Mouse (Mus musculus) retina, postnatal 1 day (tissue): Measurements from ENCODE around the gene Dnajb5.
A peak's percentile ranks its signal among the peaks of the same experiment; 100 is the strongest.
"Not testable (repeated sequence)": the region's sequence is repeated elsewhere in the genome, so short reads cannot be mapped to it uniquely, and the experiment has no call there.

ENCODE experiments used
- DNase-seq: peaks from one replicate; pipeline ENCODE4 v3.0.0-alpha.2; 2012

Gene Dnajb5

DNA sequence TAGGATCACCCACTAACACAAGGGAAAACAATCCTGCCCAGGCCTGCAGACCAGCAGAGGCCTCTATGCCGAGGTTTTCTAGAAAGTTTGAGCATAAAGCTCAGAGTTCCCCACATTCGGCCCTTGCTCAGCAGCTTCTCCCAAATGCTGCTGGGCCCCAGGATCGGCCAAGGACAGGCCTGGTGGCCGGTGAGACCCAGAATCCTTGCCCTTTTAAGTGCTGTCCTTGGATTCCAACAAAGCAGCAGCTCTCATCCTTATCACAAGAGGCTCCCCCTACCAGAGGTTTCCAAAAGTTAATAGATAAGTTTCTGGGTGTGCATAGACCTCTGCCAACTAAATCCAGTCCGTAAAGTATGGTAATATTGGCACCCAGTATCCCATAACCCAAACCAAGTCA lies 24.3 kb downstream of the Dnajb5 start:
- DNase-seq, result no peak

DNA sequence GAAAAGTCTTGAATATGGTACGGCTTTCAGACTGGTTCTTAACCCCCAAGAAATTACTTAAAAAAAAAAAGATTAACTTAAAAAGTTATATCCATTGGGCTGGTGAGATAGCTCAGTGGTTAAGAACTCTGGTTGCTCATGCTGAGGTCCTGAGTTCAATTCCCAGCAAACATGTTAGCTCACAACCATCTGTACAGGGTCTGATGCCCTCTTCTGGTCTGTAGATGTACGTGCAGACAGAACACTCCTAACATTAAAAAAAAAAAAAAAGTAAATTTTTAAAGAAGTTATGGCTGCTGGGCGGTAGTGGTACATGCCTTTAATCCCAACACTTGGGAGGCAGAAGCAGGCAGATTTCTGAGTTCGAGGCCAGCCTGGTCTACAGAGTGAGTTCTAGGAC lies 28.4 kb downstream of the Dnajb5 start:
- no peak for DNase-seq

DNA sequence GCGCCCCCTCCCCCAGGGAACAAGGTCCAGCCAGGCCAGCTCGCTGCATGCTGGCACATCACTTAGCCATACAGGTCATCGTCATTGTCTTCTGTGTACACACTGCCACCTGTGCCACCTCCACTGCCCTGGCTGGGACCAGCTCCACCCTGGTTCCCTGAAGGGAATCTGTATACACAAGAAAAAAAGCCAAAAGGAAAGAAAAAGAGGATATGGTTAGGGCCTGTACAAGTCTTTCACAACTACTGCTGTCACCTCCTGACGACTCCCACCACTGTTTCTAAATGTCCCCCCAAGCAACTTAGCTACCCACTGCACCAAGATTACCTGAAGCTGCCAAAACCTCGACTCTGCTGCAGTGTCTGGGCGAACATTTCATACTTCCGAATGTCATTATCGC lies 30.9 kb downstream of the Dnajb5 start:
- DNase-seq, result not testable (repeated sequence)

DNA sequence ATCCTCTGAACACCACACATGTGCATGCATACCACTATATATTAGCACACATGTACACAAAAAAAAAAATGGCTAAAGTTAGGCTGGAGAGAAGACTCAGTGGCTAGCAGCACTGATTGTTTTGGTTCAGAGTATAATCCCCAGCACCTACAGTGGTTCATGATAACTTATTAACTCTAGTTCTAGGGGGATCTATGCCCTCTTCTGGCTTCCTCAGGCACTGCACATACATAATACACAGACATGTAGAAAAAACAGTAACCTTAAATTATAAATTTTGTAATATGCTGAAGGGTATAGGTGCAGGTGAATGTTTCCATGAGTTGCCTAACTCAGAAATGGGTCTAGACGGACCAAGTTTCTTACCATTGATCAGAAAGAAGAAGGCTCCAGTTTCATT lies 38.7 kb downstream of the Dnajb5 start:
- no peak for DNase-seq

DNA sequence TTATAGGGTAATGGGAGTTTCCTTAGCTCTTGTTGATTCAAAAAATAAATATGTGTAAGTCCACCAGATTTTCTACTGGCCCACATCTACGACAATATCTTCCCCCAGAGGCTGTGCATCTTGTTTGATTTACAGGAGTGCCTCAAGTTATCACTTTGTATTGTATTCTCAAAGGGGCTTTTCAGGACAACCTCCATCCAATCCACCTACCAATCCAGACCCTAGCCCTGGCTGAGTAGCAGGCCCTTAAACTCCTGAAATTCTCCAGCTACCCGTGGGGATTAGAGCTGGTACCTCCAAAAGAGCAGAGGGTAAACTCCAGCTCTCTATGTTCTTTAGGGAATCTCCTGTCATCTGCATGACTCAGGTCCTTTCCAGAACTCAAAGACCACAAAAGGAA lies 48.4 kb downstream of the Dnajb5 start:
- DNase-seq, result no peak

DNA sequence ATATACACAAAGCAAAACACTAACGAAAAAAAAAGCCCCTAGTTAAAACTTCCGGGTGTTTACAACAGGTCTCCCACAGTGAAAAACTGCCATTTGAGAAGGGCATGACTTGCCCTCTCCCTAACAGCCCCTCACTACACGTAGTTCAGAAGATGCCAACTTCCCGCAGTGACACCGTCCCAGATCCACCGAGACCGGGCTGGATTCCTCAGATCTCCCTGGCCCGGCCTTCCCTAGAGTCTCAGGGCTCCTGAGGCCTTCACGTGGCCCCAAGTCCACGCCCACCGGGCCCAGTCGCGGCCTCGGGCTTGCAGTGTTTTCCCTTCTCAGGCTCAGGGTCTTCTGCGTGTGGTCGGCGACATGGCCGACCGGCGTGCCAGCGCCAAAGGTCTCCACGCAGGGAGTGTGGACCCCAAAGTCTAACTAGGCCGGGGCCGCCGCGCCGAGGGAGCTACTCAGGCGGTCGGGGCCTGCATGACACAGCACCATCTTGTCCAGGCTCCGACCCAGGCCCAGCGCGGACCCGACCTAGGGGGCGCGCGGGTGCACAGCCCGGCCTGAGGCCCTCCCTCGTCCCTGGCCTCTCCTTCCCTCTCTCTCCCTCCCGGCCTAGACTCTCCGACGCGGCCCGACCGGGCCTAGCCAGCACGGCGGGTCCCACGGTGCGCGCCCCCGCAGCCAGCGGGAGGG lies 50.0 kb downstream of the Dnajb5 start:
- DNase-seq, result peak; percentile 89

DNA sequence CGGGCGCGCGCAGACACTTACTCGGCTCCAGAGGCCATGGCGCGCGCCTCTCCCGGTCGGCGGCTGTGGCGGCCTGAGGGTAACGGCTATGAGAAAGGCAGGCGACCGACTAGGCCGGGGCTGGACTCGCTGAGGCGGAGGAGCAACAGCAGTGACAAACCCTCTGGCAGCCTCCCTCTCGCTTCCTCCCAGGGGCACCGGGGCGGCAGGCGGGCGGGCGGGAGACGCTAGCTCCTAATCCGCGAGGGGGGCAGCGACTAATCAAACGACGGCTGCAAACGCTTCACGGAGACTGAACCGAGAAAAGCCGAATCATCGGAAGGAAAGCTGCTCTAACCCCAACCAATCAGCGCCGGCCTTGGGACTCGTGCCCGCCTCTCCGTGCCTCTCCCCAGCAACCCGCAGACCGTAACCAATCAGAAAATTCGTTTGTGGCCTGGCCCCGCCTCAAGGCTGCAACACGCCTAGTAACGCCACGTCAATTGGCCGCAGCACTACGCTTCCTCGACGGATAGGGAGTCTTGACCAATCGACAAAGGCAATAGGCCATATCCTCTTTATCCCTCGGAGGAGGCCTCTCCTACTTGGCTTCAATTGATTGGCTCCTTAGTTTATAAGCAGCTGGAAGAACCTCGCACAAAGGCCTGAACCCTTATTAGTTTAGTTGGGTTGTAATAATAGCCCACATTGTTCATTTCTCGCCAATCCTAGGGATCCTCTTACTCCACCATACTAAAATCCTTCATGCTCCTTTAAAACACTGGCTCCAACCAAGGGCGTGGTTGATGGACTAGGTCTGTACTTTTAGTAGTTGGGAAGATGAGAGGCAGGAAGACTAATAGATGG lies 50.8 kb downstream of the Dnajb5 start, which contains the start of gene Vcp:
Vcp (minus strand) TSS at position 367 of the 846 bp plus-strand sequence.
- DNase-seq, result peak; percentile 100

DNA sequence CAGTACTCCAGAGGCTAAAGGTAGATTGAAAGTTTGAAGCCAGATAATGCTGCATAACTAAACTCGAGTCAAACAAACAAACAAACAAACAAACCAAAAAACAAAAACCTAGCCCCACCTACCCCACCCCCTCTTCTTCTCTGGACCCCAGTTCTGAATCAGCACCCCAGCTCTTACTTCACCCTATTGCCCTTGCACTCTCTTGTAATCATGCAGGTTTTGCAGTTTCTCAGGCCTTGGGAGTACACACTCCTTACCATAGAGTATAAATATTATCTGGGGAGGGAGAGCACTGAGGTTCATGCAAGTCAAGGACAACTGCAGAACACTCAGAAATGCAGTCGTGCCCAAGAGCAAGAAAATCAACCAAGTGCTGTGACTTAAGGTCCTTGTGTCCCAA lies 51.7 kb downstream of the Dnajb5 start:
- no peak for DNase-seq

DNA sequence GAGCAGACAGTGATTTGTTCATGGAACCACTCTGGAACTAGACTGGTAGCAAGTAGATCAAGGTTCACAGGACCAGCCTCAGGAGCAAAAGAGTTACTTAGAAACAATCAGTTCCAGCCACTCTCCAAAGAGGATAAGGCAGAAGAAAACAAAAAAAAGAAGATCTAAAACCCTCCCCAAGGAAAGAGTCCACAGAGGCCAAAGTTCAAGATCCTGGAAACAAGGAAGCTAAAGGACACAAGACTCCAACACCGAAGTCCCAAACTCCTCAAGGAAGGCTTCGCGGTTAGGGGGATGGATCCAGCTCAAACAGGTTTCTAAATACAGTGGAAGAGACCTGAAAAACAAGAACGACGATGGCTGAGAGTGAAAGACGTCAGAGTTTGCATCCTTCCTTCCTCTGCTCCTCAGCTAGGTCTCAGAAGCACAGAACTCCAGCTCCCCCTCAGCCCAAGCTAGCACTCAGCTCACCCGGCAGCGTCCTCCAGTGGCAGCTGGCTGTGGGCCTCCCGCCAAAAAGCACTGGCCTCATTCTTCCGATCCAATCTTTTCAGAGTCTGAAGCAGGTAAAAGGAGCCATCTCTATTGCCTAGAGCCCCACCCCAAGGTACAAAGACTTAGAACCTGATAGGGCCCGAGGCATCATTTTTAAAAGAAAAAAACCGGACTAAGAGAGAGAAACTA lies 53.3 kb downstream of the Dnajb5 start:
- no peak for DNase-seq

DNA sequence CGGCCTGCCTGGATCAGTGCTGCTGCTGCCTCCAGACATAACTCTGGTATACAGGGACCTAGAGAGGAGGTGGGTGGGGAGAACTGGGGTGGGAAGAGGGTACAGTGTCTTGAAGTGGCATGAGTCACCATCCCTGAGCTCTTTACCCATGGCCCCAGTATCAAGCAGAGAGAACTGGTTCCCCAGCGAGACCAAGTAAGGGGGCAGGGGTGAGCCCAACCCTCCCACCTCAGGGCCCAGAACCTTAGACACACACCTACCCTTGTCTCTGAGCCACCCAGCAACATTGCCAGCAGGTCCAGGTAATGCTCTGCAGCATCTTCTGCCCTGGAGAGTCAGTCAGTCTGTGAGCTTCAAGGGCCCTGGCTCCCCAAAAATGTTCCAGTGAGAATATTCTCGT lies 55.3 kb downstream of the Dnajb5 start:
- no peak for DNase-seq

DNA sequence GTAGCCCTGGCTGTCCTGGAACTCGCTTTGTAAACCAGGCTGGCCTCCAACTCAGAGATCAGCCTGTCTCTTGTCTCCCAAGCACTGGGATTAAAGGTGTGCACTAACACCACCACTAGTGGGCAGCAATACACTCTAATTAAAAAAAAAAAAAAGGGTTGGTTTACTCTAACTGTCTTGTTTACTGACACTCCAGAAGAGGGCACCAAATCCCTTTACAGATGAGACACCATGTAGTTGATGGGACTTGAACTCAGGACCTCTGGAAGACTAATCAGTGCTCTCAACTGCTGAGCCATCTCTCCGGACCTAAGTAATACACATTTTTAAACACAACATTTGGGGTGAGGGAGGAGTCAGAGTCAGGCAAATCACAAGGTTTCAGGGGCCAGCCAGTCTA lies 56.2 kb downstream of the Dnajb5 start:
- DNase-seq, result peak; percentile 69
